Mouse (Mus musculus): ENCODE measurements at regions not wholly inside any gene's neighbourhood (a gene's known extent, or its start where the extent isn't known, plus 50 kb on each side); places are given as distances from the start of the nearest gene placed in this dataset.

GRCm38 (mm10) chr13:89454249-89455018 lies 85.2 kb upstream of the Hapln1 start:
- ATAC-seq (ENCODE audit: extremely low read depth, insufficient number of reproducible peaks, low FRiP score, poor library complexity, severe bottlenecking), result no peak

- ATAC-seq (ENCODE audit: extremely low read depth, insufficient number of reproducible peaks, low FRiP score, poor library complexity, severe bottlenecking), result no peak
Observed at GRCm38 (mm10) chr13:89463746-89464145, 75.8 kb upstream of the Hapln1 start.
